Mouse (Mus musculus): ENCODE data around the gene Aspa. TPM values are rescaled to one million over a fixed set of nuclear protein-coding genes. Genes with fewer than 3 reads are reported as not detected.
A peak's percentile ranks its signal among the peaks of the same experiment; 100 is the strongest.

The Aspa gene
- polyA plus RNA-seq, 1 experiment from 2014 or later: 1.2 TPM

GRCm38 (mm10) chr11:73289621-73290020, 39.8 kb downstream of the Aspa start:
- 91% methylated on average over 1 of the region's 1 CpGs for WGBS
- no peaks in the 10 kb centered on the region for H3K36me3 ChIP-seq
- no peak for ATAC-seq (ENCODE audit: low FRiP score, low read depth)
- no peak overlapping the region for H3K4me2 ChIP-seq (replicated peaks)
- H3K9me3 ChIP-seq: no peaks in the 10 kb centered on the region
- H3K9ac ChIP-seq: no peak overlapping the region
- no peak overlapping the region for H3K4me3 ChIP-seq
- no peaks in the 10 kb centered on the region for H3K4me1 ChIP-seq
- H3K27me3 ChIP-seq: no peaks in the 10 kb centered on the region
- no peak overlapping the region for H3K27ac ChIP-seq

GRCm38 (mm10) chr11:73284351-73284750, 45.0 kb downstream of the Aspa start:
- ATAC-seq (ENCODE audit: low FRiP score, low read depth): no peak
- H3K4me3 ChIP-seq: no peak overlapping the region
- H3K27ac ChIP-seq: no peak overlapping the region
- H3K4me2 ChIP-seq (replicated peaks): no peak overlapping the region
- peaks cover 24% of the 10 kb centered on the region for H3K4me1 ChIP-seq
- no peaks in the 10 kb centered on the region for H3K36me3 ChIP-seq
- H3K9me3 ChIP-seq: no peaks in the 10 kb centered on the region
- H3K27me3 ChIP-seq: no peaks in the 10 kb centered on the region
- no peak overlapping the region for H3K9ac ChIP-seq

- Histone ChIP-seq H3K4me2 (replicated peaks) (no peak overlapping the region), H3K9ac (no peak overlapping the region), H3K9me3 (no peaks in the 10 kb centered on the region), H3K27me3 (no peaks in the 10 kb centered on the region), H3K27ac (no peak overlapping the region), H3K4me3 (no peak overlapping the region), H3K36me3 (no peaks in the 10 kb centered on the region), H3K4me1 (peaks cover 24% of the 10 kb centered on the region)
- 40% methylated on average over 1 of the region's 1 CpGs for WGBS
- ATAC-seq (ENCODE audit: low FRiP score, low read depth): no peak
Observed at GRCm38 (mm10) chr11:73283926-73284325, 45.5 kb downstream of the Aspa start.

- Histone ChIP-seq H3K4me1 (peaks cover 24% of the 10 kb centered on the region), H3K9ac (no peak overlapping the region), H3K4me2 (replicated peaks) (no peak overlapping the region), H3K27ac (no peak overlapping the region), H3K9me3 (no peaks in the 10 kb centered on the region), H3K4me3 (no peak overlapping the region), H3K36me3 (no peaks in the 10 kb centered on the region), H3K27me3 (no peaks in the 10 kb centered on the region)
- ATAC-seq (ENCODE audit: low FRiP score, low read depth): no peak
- WGBS: 63% methylated on average over 9 of the region's 9 CpGs
Observed at GRCm38 (mm10) chr11:73283369-73283768, 46.0 kb downstream of the Aspa start.

GRCm38 (mm10) chr11:73281528-73282027, 47.8 kb downstream of the Aspa start:
- Histone ChIP-seq H3K4me1 (peaks cover 24% of the 10 kb centered on the region), H3K36me3 (no peaks in the 10 kb centered on the region), H3K27me3 (no peaks in the 10 kb centered on the region), H3K9me3 (no peaks in the 10 kb centered on the region), H3K9ac (peak overlapping the region; percentile 45; the same call in 1 of the 2 replicates), H3K4me3 (peak overlapping the region; percentile 37), H3K27ac (no peak overlapping the region), H3K4me2 (replicated peaks) (peak overlapping the region; percentile 62)
- peak; percentile 83 for ATAC-seq (ENCODE audit: low FRiP score, low read depth)
- 4% methylated on average over 16 of the region's 16 CpGs for WGBS

GRCm38 (mm10) chr11:73280710-73281109, 48.7 kb downstream of the Aspa start:
- H3K4me3 ChIP-seq: no peak overlapping the region
- no peak for ATAC-seq (ENCODE audit: low FRiP score, low read depth)
- 31% methylated on average over 5 of the region's 5 CpGs for WGBS
- peaks cover 24% of the 10 kb centered on the region for H3K4me1 ChIP-seq
- no peaks in the 10 kb centered on the region for H3K36me3 ChIP-seq
- H3K9me3 ChIP-seq: no peaks in the 10 kb centered on the region
- H3K4me2 ChIP-seq (replicated peaks): peak overlapping the region; percentile 62
- no peak overlapping the region for H3K27ac ChIP-seq
- no peaks in the 10 kb centered on the region for H3K27me3 ChIP-seq
- no peak overlapping the region for H3K9ac ChIP-seq

- Histone ChIP-seq H3K27me3 (no peaks in the 10 kb centered on the region; the same call in 1 of the 2 replicates), H3K4me2 (replicated peaks) (no peak overlapping the region), H3K9ac (no peak overlapping the region), H3K9me3 (no peaks in the 10 kb centered on the region), H3K4me3 (no peak overlapping the region), H3K36me3 (no peaks in the 10 kb centered on the region), H3K27ac (no peak overlapping the region), H3K4me1 (no peaks in the 10 kb centered on the region)
- WGBS: 42% methylated on average over 2 of the region's 2 CpGs
- no peak for ATAC-seq (ENCODE audit: low FRiP score, low read depth)
Observed at GRCm38 (mm10) chr11:73274821-73275220, 54.6 kb downstream of the Aspa start.

- Histone ChIP-seq H3K4me1 (no peaks in the 10 kb centered on the region), H3K4me3 (no peak within 1 kb of the TSS), H3K36me3 (no peaks in the 10 kb centered on the region), H3K9me3 (no peaks in the 10 kb centered on the region), H3K27ac (no peak within 1 kb of the TSS), H3K9ac (no peak within 1 kb of the TSS), H3K27me3 (no peaks in the 10 kb centered on the region), H3K4me2 (replicated peaks) (no peak within 1 kb of the TSS)
- no peak for ATAC-seq (ENCODE audit: low FRiP score, low read depth)
- 80% methylated on average over 7 of the region's 7 CpGs for WGBS
Observed at GRCm38 (mm10) chr11:73267267-73267666, 62.1 kb downstream of the Aspa start, which contains the start of gene Trpv3. Gene Trpv3 (plus strand): TSS chr11:73267388.

- H3K4me3 ChIP-seq: no peak overlapping the region
- H3K27ac ChIP-seq: no peak overlapping the region
- no peaks in the 10 kb centered on the region for H3K27me3 ChIP-seq
- WGBS: 78% methylated on average over 1 of the region's 1 CpGs
- no peaks in the 10 kb centered on the region for H3K36me3 ChIP-seq
- no peak for ATAC-seq (ENCODE audit: low FRiP score, low read depth)
- H3K4me2 ChIP-seq (replicated peaks): no peak overlapping the region
- no peak overlapping the region for H3K9ac ChIP-seq
- H3K9me3 ChIP-seq: no peaks in the 10 kb centered on the region
- no peaks in the 10 kb centered on the region for H3K4me1 ChIP-seq
Observed at GRCm38 (mm10) chr11:73261385-73261784, 68.0 kb downstream of the Aspa start.

DNA sequence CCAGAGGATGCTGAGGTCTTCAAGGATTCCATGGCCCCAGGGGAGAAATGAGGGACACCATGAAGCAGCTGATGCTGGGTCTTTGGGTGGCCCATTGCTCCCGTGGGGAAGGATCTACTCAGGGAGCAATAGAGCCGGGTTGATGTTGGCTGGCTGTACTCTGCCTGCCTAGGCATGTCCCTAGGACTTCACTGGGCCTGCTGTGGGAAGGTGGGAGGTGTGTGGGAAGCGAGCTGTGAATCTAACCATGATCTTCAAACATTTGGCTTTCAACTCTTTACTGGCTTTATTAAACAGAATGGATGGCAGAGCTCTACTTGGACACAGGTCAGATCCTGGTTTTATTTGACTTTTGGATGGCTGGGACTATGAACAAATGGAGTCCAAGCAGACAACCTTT, 68.9 kb downstream of the Aspa start:
- Histone ChIP-seq H3K36me3 (no peaks in the 10 kb centered on the region), H3K4me3 (no peak overlapping the region), H3K4me1 (no peaks in the 10 kb centered on the region), H3K27me3 (no peaks in the 10 kb centered on the region), H3K27ac (no peak overlapping the region), H3K4me2 (replicated peaks) (no peak overlapping the region), H3K9me3 (no peaks in the 10 kb centered on the region), H3K9ac (no peak overlapping the region)
- 74% methylated on average over 3 of the region's 3 CpGs for WGBS
- ATAC-seq (ENCODE audit: low FRiP score, low read depth): no peak

DNA sequence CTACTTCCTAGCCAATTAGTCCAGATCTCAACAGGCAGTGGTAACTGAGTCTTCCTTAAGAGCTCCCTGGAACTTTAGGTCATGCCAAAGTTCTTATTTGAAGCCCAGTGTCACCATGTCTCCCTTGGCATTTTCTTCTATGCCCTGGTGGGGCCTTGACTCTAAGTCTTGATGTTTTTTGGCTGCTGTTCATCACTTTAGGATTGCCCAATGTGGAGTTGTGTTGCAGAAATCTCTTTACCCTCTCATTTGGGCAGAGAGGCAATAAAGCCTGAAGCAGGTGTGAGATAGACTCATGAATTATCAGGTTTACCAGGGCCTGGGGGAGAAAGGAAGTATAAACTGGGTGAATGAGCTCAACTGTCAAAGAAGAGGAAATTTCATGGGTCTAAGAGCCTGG, 70.7 kb downstream of the Aspa start:
- Histone ChIP-seq H3K9ac (no peak overlapping the region), H3K4me3 (no peak overlapping the region), H3K27me3 (no peaks in the 10 kb centered on the region), H3K4me1 (no peaks in the 10 kb centered on the region), H3K27ac (no peak overlapping the region), H3K36me3 (no peaks in the 10 kb centered on the region), H3K9me3 (no peaks in the 10 kb centered on the region), H3K4me2 (replicated peaks) (no peak overlapping the region)
- ATAC-seq (ENCODE audit: low FRiP score, low read depth): no peak

DNA sequence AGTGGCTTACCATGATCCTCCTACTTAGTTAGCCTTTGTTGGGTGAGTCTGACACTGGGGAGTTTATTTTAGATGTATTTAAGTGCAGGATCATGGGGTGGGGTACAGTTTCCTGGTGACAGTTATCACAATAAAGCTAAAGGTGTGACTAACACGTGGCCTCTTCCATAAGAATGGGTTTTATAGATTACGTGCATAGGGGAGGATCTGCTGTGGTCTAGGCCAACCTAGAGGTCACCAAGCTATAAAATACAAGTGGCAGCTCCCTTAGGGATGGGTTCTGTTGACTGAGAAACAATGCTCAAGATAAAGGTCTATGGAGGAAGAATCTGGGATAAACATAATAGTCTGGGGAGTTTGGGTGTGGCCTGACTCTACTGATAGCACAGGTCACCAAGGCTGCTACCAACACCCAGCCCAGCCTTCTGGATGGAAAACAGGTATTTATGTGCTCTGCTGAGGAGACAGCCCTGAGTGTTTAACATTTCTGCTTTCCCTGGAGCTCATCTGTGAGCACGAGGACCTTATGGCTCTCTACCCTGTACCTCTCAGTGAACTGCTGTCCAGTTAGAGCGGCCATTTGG, 71.9 kb downstream of the Aspa start:
- no peaks in the 10 kb centered on the region for H3K9me3 ChIP-seq
- ATAC-seq (ENCODE audit: low FRiP score, low read depth): no peak
- no peak overlapping the region for H3K4me2 ChIP-seq (replicated peaks)
- H3K9ac ChIP-seq: no peak overlapping the region
- WGBS: 70% methylated on average over 4 of the region's 4 CpGs
- H3K4me3 ChIP-seq: no peak overlapping the region
- H3K36me3 ChIP-seq: no peaks in the 10 kb centered on the region
- H3K27me3 ChIP-seq: no peaks in the 10 kb centered on the region
- no peaks in the 10 kb centered on the region for H3K4me1 ChIP-seq
- H3K27ac ChIP-seq: no peak overlapping the region

Data from limb, embryonic 13.5 days (tissue).